Mouse (Mus musculus) brain, embryonic 14.5 days (tissue): ENCODE measurements around the gene Hist1h2ag.

Source experiments
- CTCF ChIP-seq: fragments of 200-500 bp; IDR thresholded peaks from 2 replicates; pipeline ENCODE4 v1.5.1; 2012; ENCODE audit warnings: inconsistent platforms, mild to moderate bottlenecking, moderate library complexity, borderline replicate concordance; ENCODE audit not compliant: insufficient read depth, insufficient read length; ENCODE audit errors: extremely low read depth
- POLR2A ChIP-seq: fragments of 200-500 bp; IDR thresholded peaks from 2 replicates; pipeline ENCODE4 v1.6.1; 2012; ENCODE audit warnings: mild to moderate bottlenecking, inconsistent platforms, borderline replicate concordance; ENCODE audit not compliant: poor library complexity, insufficient read depth, insufficient read length, severe bottlenecking; ENCODE audit errors: extremely low read depth

- TF ChIP-seq CTCF (no peak), POLR2A (no peak)
Measured at GRCm38 (mm10) chr13:22037415-22037814, 5.3 kb downstream of the Hist1h2ag start.
